Mouse (Mus musculus) lung, adult 2 months (tissue): Measurements from ENCODE around the gene Mas1. TPM values are rescaled to one million over a fixed set of nuclear protein-coding genes. Genes with fewer than 3 reads are reported as not detected.

Experiments
- DNase-seq: peaks from one replicate; pipeline ENCODE4 v3.0.0; 2022
- H3K4me1 ChIP-seq: fragments of 200-500 bp; 2 replicates; pipeline ENCODE4 v1.6.1; 2011; ENCODE audit warnings: low read length; ENCODE audit not compliant: control insufficient read depth, insufficient read depth
- H3K4me3 ChIP-seq: fragments of 200-500 bp; replicated peaks from 2 replicates; pipeline ENCODE3; 2011; ENCODE audit warnings: low read depth, mild to moderate bottlenecking, control low read depth, low read length; ENCODE audit errors: extremely low read depth
- CTCF ChIP-seq: fragments of 200-500 bp; IDR thresholded peaks from 2 replicates; pipeline ENCODE4 v1.5.1; 2011; ENCODE audit warnings: mild to moderate bottlenecking, low read length, control low read depth; ENCODE audit not compliant: insufficient read depth
- POLR2A ChIP-seq: fragments of 200-500 bp; IDR thresholded peaks from 2 replicates; pipeline ENCODE4 v1.6.1; 2011; ENCODE audit warnings: low read depth, mild to moderate bottlenecking, control low read depth, low read length, borderline replicate concordance; ENCODE audit errors: extremely low read depth
- WGBS: fragments of 180-500 bp; shearing (Covaris S2); methylation state at CpG from one replicate; pipeline ENCODE4 v1.1.7; 2018; 5-methylcytosine and 5-hydroxymethylcytosine counted together
- polyA plus RNA-seq: library from polyadenylated mRNA; depleted of rRNA; stranded (reverse); fragments of >200 nt; gene quantifications from 2 replicates; pipeline ENCODE4 v1.2.3, GENCODE M21; 2012

The Mas1 gene
- polyA plus RNA-seq, 1 experiment: 0.12 TPM

- DNase-seq: no peak
- Histone ChIP-seq H3K4me1 (peaks cover 4% of the 10 kb centered on the region), H3K4me3 (no peak overlapping the region)
- no peak for TF ChIP-seq POLR2A
- no peak for TF ChIP-seq CTCF
- 86% methylated on average over 6 of the region's 6 CpGs for WGBS
These were observed 59.1 kb downstream of the Mas1 start for GRCm38 (mm10) chr17:12808851-12809250.

DNA sequence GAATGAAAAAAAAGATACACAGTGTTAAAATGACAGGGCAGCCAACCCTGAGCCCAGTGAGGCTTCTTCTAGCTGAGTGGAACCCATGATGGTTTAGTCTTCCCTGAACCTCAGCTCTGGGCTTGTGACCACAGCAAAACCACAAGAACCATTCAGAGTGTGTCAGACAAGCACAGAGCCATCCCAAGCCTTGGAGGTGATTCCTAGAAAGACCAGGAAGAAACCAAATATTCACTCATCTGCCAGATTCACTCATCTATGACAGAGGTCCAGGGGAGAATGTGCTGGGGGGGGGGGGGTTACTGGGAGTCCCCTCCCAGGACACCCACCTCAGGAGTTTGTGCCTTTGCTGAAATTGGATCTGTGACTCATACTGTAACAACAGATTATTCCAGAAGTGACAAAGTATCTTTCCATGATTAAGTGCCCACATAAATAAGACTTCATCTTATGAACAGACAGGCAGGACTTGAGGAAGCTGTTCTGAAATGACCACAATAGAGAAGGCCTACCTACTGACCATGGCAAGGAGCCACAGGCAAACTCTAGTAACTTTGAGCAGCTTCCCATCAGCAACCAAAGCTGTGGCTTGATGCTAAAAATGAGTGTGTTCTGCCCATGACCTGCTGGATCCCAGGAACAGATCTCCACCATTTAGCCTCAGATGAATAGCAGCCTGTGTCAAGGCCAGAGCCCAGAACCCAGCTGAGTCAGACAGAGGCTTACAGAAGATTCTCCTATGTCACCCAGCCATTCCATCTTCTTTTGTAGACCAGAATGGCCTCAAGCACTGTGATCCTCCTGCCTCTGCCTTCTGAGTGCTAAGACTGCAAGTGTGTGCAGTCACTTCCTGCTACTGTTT, 63.1 kb downstream of the Mas1 start:
- TF ChIP-seq POLR2A (no peak), CTCF (no peak)
- peak; percentile 1 for DNase-seq
- Histone ChIP-seq H3K4me1 (no peaks in the 10 kb centered on the region; the same call in 1 of the 2 replicates), H3K4me3 (no peak overlapping the region)

- Histone ChIP-seq H3K4me1 (no peaks in the 10 kb centered on the region; the same call in 1 of the 2 replicates), H3K4me3 (no peak overlapping the region)
- TF ChIP-seq POLR2A (no peak), CTCF (no peak)
- peak; percentile 1 for DNase-seq
- 64% methylated on average over 9 of the region's 9 CpGs for WGBS
These were observed 65.9 kb downstream of the Mas1 start for GRCm38 (mm10) chr17:12801861-12802540.

DNA sequence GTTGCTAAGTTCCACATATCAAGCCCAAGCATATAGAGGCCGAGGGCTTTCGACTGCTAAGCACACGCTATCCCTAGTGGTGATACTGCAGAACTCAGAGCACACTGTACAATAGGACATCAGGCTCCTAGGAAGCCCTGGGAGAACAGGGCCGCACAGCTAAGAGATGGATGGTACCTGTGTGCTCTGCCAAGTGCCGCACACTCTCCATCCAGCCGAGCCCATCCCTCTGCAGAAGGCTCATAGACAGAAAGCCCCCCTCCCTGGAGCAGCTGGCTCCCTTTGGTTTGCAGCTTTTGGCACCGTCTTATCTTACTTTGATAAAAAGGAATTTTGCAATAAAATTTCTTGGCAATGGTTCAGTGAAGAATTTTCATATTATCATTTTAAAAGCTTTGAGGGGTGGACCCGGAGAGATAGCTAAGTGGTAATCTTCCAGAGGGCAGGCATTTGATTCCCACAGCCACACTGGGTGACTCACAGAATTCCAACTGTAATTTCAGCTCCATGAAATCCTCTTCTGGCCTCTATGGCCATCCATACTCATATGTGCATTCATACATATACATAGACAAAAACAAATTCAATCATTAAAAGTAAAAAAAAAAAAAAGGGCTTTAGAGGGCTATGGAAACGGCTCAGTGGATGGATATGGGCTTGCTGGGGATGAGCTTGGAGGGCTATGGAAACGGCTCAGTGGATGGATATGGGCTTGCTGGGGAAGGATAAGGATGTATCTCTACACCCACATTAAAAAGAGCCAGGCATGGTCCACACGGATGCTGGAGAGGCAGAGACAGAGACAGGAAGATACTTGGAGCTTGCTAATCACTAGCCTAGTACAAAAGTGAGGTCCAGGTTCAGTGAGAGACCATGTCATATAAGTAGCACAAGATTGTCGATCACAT, 68.3 kb downstream of the Mas1 start:
- 69% methylated on average over 12 of the region's 12 CpGs for WGBS
- no peak overlapping the region for H3K4me3 ChIP-seq

DNA sequence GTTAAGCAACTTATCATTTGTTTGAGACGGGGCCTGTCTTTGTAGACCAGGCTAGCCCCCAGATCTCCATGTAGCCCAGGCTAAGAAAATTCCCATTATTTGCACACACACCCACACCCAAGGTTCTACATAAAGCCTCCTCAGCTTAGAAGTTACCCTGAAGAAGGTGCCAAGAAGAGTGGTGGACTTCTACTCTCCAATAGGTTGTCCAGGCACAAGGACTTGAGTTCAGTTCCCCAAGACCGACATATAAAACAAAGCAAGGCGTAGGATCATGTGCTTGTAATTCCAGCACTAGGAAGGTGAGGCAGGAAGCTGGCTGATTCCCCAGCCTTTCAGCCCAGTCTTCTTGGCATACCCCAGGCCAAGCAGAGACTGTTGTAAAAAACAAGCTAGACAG, 69.4 kb downstream of the Mas1 start:
- TF ChIP-seq CTCF: no peak
- no peak for TF ChIP-seq POLR2A
- WGBS: 79% methylated on average over 3 of the region's 3 CpGs

More for the DNA sequence above, 68.3 kb downstream of the Mas1 start:
- H3K4me1 ChIP-seq: no peaks in the 10 kb centered on the region; the same call in 1 of the 2 replicates
- DNase-seq: no peak
- TF ChIP-seq CTCF (no peak), POLR2A (no peak)

GRCm38 (mm10) chr17:12797427-12798029, 70.4 kb downstream of the Mas1 start:
- Histone ChIP-seq H3K4me1 (peaks cover 14% of the 10 kb centered on the region), H3K4me3 (no peak overlapping the region)
- 68% methylated on average over 3 of the region's 3 CpGs for WGBS
- no peak for TF ChIP-seq CTCF
- no peak for TF ChIP-seq POLR2A
- no peak for DNase-seq

More for the DNA sequence above, 69.4 kb downstream of the Mas1 start:
- H3K4me1 ChIP-seq: peaks cover 9% of the 10 kb centered on the region
- DNase-seq: no peak
- no peak overlapping the region for H3K4me3 ChIP-seq

GRCm38 (mm10) chr17:12796633-12797032, 71.3 kb downstream of the Mas1 start:
- WGBS: 71% methylated on average over 3 of the region's 3 CpGs

DNA sequence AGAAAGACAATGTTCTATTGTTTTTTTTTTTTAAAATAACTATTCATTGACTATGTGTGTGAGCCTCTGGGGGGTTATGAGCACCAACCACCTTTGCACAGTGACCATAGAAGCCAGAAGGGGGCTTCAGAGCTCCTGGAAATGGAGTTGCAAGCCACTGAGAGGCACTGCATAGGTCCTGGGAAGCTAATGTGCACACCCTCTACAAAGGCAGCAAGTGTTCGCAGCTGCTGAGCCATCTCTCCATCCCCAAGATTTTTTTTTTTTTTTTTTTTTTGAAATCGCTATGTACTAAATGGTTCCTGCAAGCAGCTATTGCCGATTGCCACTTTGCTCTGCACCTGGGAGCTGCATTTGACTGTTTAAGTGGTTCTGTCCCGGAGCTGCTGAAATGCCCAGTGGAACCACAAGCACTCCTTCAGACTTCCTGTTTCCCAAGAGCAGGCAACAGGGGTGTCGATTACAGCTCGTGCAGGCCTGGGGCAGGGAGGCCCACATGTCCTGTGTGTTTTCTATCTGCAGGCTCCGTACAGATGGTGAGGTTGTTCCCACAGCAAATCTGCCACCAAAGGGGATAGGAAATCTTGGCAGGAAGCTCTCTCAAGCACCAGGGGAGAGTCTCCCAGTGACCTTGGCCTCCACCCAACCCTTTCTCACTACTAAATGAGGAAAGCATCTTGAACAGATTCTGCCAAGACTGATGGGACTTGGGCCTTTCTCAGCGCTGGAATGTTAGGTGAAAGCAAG, 74.1 kb downstream of the Mas1 start:
- Histone ChIP-seq H3K4me1 (peaks cover 37% of the 10 kb centered on the region), H3K4me3 (no peak overlapping the region)
- WGBS: 7% methylated on average over 8 of the region's 8 CpGs
- DNase-seq: peak; percentile 58
- TF ChIP-seq CTCF: no peak
- no peak for TF ChIP-seq POLR2A

More at GRCm38 (mm10) chr17:12796633-12797032, 71.3 kb downstream of the Mas1 start:
- no peak for TF ChIP-seq CTCF
- TF ChIP-seq POLR2A: no peak
- H3K4me1 ChIP-seq: peaks cover 20% of the 10 kb centered on the region
- H3K4me3 ChIP-seq: no peak overlapping the region
- no peak for DNase-seq

- TF ChIP-seq POLR2A (peak; percentile 16; the same call in 1 of the 2 replicates), CTCF (no peak)
- Histone ChIP-seq H3K4me3 (no peak overlapping the region), H3K4me1 (peaks cover 37% of the 10 kb centered on the region)
- peak; percentile 82 for DNase-seq
- 23% methylated on average over 11 of the region's 11 CpGs for WGBS
These were observed 75.3 kb downstream of the Mas1 start for GRCm38 (mm10) chr17:12792422-12793206.
